Mouse (Mus musculus) megakaryocyte, embryonic 14.5 days (primary cell): Measurements from ENCODE around the gene Cdc42se1.

Experiments used
- FLI1 ChIP-seq: IDR thresholded peaks from 2 replicates; pipeline ENCODE4 v1.6.1; 2012; ENCODE audit warnings: low read length, inconsistent platforms, mixed read lengths
- GATA1 ChIP-seq: IDR thresholded peaks from 3 replicates; pipeline ENCODE4 v1.6.1; 2012; ENCODE audit warnings: mixed read lengths, low read length, inconsistent platforms, borderline replicate concordance

DNA sequence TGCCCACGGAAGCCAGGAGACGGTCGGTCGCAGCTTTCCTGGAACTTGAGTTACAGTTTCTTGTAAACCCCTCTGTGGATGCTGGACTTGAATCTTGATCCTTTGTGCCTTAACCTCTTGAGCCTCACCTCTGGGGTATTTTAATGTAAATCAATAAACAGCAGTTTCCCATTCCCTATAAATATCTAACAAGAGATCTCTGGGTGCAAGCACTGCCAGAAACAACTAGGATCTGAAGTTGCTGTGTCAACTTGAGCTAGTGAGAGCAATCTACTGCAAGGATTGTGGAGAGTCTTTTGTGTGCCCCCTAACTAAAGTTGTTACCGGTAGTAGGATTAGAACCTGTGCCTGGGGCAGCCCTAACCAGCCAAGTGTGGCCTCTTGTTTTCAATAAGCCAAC lies 56.9 kb downstream of the Cdc42se1 start:
- TF ChIP-seq GATA1, result no peak
- TF ChIP-seq FLI1, result no peak
